Mouse (Mus musculus) ES-Bruce4 (cell line): ENCODE measurements at regions not wholly inside any gene's neighbourhood (a gene's known extent, or its start where the extent isn't known, plus 50 kb on each side); places are given as distances from the start of the nearest gene placed in this dataset.

Experiments
- H3K27ac ChIP-seq: 2 replicates; pipeline ENCODE4 v1.5.1; 2012; ENCODE audit warnings: low read length, inconsistent platforms; ENCODE audit not compliant: insufficient read depth
- H3K27me3 ChIP-seq: 2 replicates; pipeline ENCODE4 v1.6.1; 2012; ENCODE audit warnings: mild to moderate bottlenecking, low read length, inconsistent platforms; ENCODE audit not compliant: control insufficient read depth, poor library complexity, insufficient read depth, severe bottlenecking
- H3K36me3 ChIP-seq: 2 replicates; pipeline ENCODE4 v1.6.1; 2012; ENCODE audit warnings: inconsistent platforms, mild to moderate bottlenecking, low read length, moderate library complexity; ENCODE audit not compliant: control insufficient read depth, poor library complexity, insufficient read depth, severe bottlenecking
- H3K4me1 ChIP-seq: one replicate; pipeline ENCODE4 v1.8.1; 2011; ENCODE audit warnings: low read length; ENCODE audit not compliant: control insufficient read depth, insufficient read depth
- H3K4me3 ChIP-seq: 2 replicates; pipeline ENCODE4 v1.5.1; 2011; ENCODE audit warnings: low read depth, mild to moderate bottlenecking, low read length
- H3K9ac ChIP-seq: 2 replicates; pipeline ENCODE4 v1.6.1; 2012; ENCODE audit warnings: low read depth, mild to moderate bottlenecking, inconsistent platforms; ENCODE audit not compliant: poor library complexity, severe bottlenecking
- H3K9me3 ChIP-seq: replicated peaks from 2 replicates; pipeline ENCODE4 v1.6.1; 2012; ENCODE audit warnings: mild to moderate bottlenecking, low read length, inconsistent platforms; ENCODE audit not compliant: control insufficient read depth, poor library complexity, insufficient read depth, severe bottlenecking
- CTCF ChIP-seq: IDR thresholded peaks from one replicate; pipeline ENCODE4 v1.8.1; 2011; ENCODE audit warnings: low read depth, low read length
- EP300 ChIP-seq: IDR thresholded peaks from 2 replicates; pipeline ENCODE4 v1.6.1; 2011; ENCODE audit warnings: low read depth, low read length; ENCODE audit not compliant: insufficient read depth
- POLR2A ChIP-seq: IDR thresholded peaks from one replicate; pipeline ENCODE4 v1.8.1; 2011; ENCODE audit warnings: low read length; ENCODE audit not compliant: insufficient read depth

DNA sequence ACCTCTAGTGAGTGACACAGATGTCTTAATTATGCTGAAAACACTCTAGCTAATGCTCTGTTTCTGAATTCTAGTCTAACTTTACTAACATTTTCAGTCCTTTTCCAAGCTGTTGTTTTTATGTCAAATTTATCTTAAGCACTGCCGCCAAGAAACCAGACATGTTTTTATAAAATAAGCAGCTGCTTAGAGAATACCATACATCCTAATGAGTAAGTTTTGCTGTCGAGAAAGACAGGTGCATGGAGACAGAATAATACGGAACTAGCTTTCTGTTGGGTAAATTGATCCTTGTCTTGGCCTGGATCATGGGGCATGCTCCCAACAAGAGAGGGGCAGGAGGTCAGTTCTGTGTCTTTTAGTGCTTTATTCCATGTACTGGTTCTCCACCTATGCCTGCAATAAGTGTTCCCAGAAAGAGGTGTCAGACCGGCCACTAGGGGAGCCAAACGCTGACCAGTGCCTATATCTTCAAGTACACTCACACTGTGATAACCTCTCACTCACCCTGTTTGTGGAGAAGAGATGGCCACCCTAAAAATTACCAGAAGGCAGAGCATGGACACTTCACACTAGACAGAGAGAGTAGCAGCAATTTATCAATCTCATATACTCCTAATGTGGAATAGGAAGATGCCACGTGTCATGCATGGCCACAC, 366.0 kb upstream of the 2610301B20Rik start:
- Histone ChIP-seq H3K27ac (no peak overlapping the region), H3K9ac (no peak overlapping the region), H3K36me3 (no peaks in the 10 kb centered on the region), H3K9me3 (no peaks in the 10 kb centered on the region), H3K4me3 (no peak overlapping the region), H3K27me3 (no peaks in the 10 kb centered on the region), H3K4me1 (no peaks in the 10 kb centered on the region)
- TF ChIP-seq POLR2A: no peak
- TF ChIP-seq CTCF: peak; percentile 55

DNA sequence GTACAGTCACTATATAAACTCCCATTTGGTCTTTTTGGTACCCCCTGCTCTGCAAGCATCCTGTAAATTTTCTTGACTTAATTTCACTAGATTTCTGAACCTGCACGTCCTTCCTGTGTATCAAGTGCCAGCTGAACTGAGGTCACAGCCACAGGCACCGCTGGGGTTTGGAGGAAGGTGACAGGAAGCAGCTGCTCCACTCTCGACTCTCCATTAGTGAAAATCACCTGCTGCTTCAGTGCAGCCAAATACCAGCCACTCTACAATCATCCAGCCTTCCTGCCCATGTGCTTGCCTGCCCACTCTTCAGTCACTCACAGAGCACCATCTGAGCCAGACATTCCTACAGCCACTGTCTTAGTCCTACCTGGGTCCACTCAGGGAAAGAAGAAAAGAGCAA, 364.3 kb upstream of the 2610301B20Rik start:
- TF ChIP-seq CTCF (no peak), EP300 (no peak), POLR2A (no peak)

DNA sequence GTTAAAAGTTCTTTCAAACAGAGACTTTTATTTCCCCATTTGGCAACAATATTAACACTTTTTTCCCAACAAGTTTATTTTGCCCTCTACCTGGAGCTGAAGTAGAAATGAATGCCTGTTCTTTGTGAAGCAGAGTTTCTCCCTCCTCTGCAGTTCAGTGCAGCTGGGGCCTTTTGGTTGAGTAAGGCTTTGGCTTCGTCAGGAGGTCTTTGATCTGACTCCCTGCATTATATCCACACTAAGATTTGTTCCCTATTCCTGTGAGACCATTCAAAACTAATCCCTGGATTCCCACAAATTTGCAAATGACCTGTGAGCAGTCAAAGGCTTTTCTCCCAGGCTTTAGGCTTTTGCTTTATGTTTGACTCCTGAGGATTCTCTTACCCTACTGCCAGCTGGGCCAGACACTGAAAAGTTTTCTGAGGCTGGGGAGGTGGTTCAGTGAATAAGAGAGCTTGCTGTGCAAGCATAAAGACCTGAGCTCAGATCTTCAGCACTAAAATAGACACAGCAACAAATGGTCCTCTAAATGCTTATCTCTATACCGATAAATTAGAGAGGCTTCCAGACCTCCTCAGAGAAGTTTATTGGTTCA, 323.5 kb upstream of the 2610301B20Rik start:
- TF ChIP-seq CTCF (no peak), EP300 (no peak), POLR2A (no peak)
- no peaks in the 10 kb centered on the region for H3K9me3 ChIP-seq

More for the DNA sequence above, 364.3 kb upstream of the 2610301B20Rik start:
- Histone ChIP-seq H3K4me1 (no peaks in the 10 kb centered on the region), H3K9ac (no peak overlapping the region), H3K4me3 (no peak overlapping the region), H3K36me3 (no peaks in the 10 kb centered on the region), H3K27ac (no peak overlapping the region), H3K9me3 (no peaks in the 10 kb centered on the region), H3K27me3 (no peaks in the 10 kb centered on the region)

DNA sequence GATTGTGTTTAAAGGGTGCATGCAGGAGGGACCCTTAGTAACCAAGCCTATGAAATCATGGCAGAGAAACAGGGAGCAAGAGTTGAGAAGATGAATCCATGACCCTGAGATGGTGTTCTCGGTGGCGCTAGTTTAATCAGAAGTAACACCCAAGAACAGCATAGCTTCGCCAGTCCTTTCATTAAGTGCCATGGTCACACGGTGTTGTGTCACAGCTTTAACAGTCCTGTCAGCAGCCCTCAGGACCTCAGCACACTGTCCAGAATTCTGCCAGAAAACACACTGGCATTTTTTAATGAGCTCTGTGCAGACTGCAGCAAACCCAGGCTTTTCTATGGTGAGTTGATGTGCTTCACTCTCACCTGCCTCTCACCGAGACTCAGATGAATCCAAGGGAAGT, 320.6 kb upstream of the 2610301B20Rik start:
- H3K4me3 ChIP-seq: no peak overlapping the region
- TF ChIP-seq POLR2A (no peak), CTCF (no peak), EP300 (no peak)
- no peaks in the 10 kb centered on the region for H3K36me3 ChIP-seq
- no peak overlapping the region for H3K27ac ChIP-seq
- no peak overlapping the region for H3K9ac ChIP-seq
- H3K4me1 ChIP-seq: no peaks in the 10 kb centered on the region
- H3K27me3 ChIP-seq: no peaks in the 10 kb centered on the region
- H3K9me3 ChIP-seq: no peaks in the 10 kb centered on the region

More for the DNA sequence above, 323.5 kb upstream of the 2610301B20Rik start:
- Histone ChIP-seq H3K4me1 (no peaks in the 10 kb centered on the region), H3K27me3 (no peaks in the 10 kb centered on the region), H3K27ac (no peak overlapping the region), H3K4me3 (no peak overlapping the region), H3K36me3 (no peaks in the 10 kb centered on the region), H3K9ac (no peak overlapping the region)

DNA sequence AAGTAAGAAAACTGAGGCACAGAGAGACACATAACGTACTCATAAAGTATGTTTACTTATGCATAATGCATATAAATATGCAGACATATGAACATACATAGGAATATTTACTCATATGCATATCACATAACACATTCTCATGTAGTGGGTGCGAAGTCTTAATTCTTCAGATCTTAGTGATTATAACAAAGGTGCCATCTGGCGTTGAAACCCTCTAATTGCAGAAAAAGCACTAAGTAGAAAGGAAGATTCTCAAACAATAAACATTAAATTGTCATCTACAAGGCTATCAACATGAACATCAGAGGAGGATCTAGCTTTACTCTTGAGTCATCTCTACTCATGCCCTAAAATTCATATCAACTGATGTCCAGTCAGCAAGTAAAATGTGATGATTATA, 314.2 kb upstream of the 2610301B20Rik start:
- no peak overlapping the region for H3K4me3 ChIP-seq
- TF ChIP-seq EP300 (no peak), POLR2A (no peak), CTCF (no peak)
- H3K9me3 ChIP-seq: no peaks in the 10 kb centered on the region
- no peak overlapping the region for H3K27ac ChIP-seq
- H3K36me3 ChIP-seq: no peaks in the 10 kb centered on the region
- H3K27me3 ChIP-seq: no peaks in the 10 kb centered on the region
- H3K4me1 ChIP-seq: no peaks in the 10 kb centered on the region
- H3K9ac ChIP-seq: no peak overlapping the region

DNA sequence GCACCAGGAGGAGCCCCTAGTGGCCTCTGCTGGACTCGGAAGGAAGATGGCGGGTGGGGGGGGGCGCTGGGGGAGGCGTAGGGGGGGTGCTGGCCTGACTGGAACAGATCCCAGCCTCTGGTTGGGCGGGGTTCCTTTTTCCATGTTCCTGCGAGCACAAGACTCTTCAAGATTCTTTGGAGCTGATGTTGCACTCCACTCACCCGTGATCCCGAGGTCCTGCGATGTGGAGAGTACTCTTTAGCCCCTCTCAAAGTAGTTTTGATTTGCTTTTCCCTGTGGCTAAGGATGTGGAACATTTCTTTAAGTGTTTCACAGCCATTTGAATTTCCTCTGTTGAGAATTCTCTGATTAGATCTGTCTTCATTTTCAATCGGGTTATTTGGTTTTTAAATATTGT, 269.8 kb upstream of the 2610301B20Rik start:
- Histone ChIP-seq H3K9ac (no peak overlapping the region), H3K27me3 (no peaks in the 10 kb centered on the region)
- TF ChIP-seq EP300 (no peak), CTCF (no peak), POLR2A (no peak)

More for the DNA sequence above, 269.8 kb upstream of the 2610301B20Rik start:
- Histone ChIP-seq H3K4me3 (no peak overlapping the region), H3K27ac (no peak overlapping the region), H3K4me1 (no peaks in the 10 kb centered on the region), H3K9me3 (no peaks in the 10 kb centered on the region), H3K36me3 (no peaks in the 10 kb centered on the region)
